Mouse (Mus musculus): ENCODE results near the gene Abcc4. TPM values are rescaled to one million over a fixed set of nuclear protein-coding genes. Genes with fewer than 3 reads are reported as not detected.

Gene Abcc4
- polyA plus RNA-seq, 1 experiment from 2014 or later, result 2.1 TPM

DNA sequence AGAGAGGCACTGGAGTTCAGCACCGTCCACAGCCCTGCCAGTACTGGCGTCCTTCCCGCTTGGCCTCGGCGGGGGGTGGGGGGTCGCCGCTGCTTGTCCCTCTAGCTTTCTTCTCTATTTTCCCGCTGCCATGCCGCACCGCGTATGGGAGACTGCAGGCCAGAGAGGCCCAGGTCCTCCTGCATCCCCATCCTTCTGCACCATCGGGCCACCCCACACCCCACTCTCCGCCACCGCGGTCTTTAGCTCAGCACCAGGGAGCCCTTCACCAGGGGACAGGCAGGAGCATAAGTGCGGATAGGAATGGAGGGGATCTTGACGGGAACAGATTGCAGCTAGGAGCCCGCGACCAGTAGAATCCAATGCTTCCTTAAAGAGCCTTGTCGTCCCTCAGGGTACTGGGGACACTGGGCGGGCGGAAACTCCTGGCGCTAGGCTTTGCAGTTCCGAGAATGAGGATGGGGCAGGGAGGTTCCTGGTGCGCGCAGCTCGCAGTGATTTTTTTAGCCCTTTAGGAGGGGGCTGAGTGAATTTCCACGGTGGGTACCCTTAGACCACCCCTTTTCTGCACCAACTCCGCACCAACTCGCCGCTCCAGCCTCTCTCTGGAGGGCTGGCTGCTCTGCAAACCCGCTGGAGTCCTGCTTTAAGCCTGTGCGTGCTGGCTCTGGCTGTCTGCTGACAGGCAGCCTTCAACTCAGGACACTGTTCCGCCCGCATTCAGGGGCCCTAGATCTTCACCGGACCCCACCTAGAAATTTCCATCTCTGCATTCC lies 268.7 kb downstream of the Abcc4 start:
- peaks cover 14% of the 10 kb centered on the region for H3K4me1 ChIP-seq
- WGBS, result under 1% methylated on average over 36 of the region's 36 CpGs
- H3K4me3 ChIP-seq, result peak overlapping the region; percentile 63
- no peaks in the 10 kb centered on the region for H3K9me3 ChIP-seq (replicated peaks)
- peaks cover 100% of the 10 kb centered on the region for H3K27me3 ChIP-seq (ENCODE audit: low read depth, poor library complexity, severe bottlenecking)
- peak; percentile 77 for DNase-seq (ENCODE audit: low spot score)
- H3K36me3 ChIP-seq, result no peaks in the 10 kb centered on the region
- H3K27ac ChIP-seq, result peak overlapping the region; percentile 72

GRCm38 (mm10) chr14:118436791-118437155 lies 269.2 kb downstream of the Abcc4 start:
- 0% methylated on average over 31 of the region's 31 CpGs for WGBS
- Histone ChIP-seq H3K27ac (peak overlapping the region; percentile 72), H3K4me3 (peak overlapping the region; percentile 63), H3K36me3 (no peaks in the 10 kb centered on the region), H3K4me1 (peaks cover 14% of the 10 kb centered on the region), H3K27me3 (ENCODE audit: low read depth, poor library complexity, severe bottlenecking) (peaks cover 100% of the 10 kb centered on the region), H3K9me3 (replicated peaks) (no peaks in the 10 kb centered on the region)
- DNase-seq (ENCODE audit: low spot score), result no peak

DNA sequence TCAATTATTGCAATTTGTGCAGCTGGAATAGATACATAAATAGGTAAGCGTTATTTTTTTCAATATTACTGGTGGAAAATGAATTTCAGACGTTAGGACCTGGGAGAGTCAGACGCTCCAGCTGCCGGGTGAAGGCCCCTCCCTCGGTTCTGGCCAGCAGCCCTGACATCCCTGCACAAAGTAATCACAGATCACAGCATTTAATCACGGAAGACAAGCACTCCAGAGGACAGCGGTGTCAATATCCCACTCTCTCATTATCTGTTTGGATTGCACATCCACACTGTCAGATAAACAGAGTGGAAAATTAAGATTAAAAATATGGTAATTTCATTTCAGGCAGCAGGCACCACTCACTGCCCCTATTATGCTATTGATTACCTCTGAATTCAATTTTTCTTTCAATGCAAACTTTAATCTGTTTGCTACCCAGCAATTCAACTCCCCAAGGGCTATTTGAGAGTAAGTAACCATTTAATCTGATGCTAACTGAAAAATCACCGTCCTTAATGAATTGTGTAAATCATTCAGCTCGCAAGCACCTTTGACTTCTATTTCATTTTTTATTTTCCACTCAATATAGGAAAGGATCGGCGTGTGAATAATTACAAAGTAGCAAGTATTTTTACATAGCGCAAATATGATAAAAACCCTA lies 270.2 kb downstream of the Abcc4 start:
- H3K27me3 ChIP-seq (ENCODE audit: low read depth, poor library complexity, severe bottlenecking), result peaks cover 91% of the 10 kb centered on the region
- no peak overlapping the region for H3K4me3 ChIP-seq
- H3K4me1 ChIP-seq, result peaks cover 14% of the 10 kb centered on the region
- 28% methylated on average over 12 of the region's 12 CpGs for WGBS
- H3K9me3 ChIP-seq (replicated peaks), result no peaks in the 10 kb centered on the region
- H3K27ac ChIP-seq, result no peak overlapping the region
- H3K36me3 ChIP-seq, result no peaks in the 10 kb centered on the region
- no peak for DNase-seq (ENCODE audit: low spot score)

DNA sequence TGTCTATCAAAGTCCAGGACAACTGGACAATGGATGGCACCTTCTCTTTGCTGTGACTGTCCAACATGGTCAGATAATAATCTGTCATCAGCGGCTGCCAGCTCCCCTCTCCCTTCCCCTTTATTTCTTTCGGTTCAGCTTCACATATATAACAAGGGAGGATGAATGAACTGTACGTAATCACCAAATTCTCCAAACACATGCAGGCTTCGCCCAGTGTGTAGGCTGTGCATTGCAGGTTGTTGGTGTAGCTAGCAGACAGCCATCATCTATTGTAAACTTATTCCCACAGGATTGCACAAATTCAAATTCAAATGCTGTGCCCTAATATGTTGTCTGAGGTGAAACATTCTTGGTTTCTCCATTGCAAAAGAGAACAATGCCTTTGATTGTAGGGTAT lies 271.2 kb downstream of the Abcc4 start:
- H3K4me3 ChIP-seq, result no peak overlapping the region
- peaks cover 81% of the 10 kb centered on the region for H3K27me3 ChIP-seq (ENCODE audit: low read depth, poor library complexity, severe bottlenecking)
- WGBS, result 87% methylated on average over 4 of the region's 4 CpGs
- peaks cover 14% of the 10 kb centered on the region for H3K4me1 ChIP-seq
- no peaks in the 10 kb centered on the region for H3K9me3 ChIP-seq (replicated peaks)
- no peak for DNase-seq (ENCODE audit: low spot score)
- no peaks in the 10 kb centered on the region for H3K36me3 ChIP-seq
- no peak overlapping the region for H3K27ac ChIP-seq

DNA sequence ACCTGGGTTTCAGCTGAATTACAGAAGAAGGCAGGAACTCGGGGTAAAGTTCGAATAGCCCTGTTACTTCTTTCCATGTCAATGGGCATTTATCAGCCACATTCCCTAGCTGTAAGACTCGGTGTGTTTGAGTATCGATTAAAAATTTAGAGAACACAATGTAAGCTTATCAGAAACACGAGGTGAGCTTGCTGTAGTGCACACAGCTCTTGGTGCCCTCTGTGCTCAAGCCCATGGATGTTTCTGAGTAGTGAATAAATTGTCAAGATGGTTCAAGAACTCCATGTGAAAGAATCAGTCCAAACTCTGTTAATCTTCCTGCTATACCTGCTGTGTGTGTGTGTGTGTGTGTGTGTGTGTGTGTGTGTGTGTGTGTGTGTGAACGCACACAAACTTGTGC lies 272.2 kb downstream of the Abcc4 start:
- WGBS, result 67% methylated on average over 6 of the region's 6 CpGs
- no peak for DNase-seq (ENCODE audit: low spot score)

More for the DNA sequence above, 272.2 kb downstream of the Abcc4 start:
- Histone ChIP-seq H3K4me1 (peaks cover 14% of the 10 kb centered on the region), H3K27ac (no peak overlapping the region), H3K4me3 (no peak overlapping the region), H3K36me3 (no peaks in the 10 kb centered on the region), H3K27me3 (ENCODE audit: low read depth, poor library complexity, severe bottlenecking) (peaks cover 71% of the 10 kb centered on the region), H3K9me3 (replicated peaks) (no peaks in the 10 kb centered on the region)

Small RNA genes within 50 kb of the gene (microRNA-seq; reads per million reads assigned to microRNA genes)
- not detected for gene Mir6391

Other genes with a start within 250 kb of the Abcc4 start
- 1.4 and 3.4 TPM in 2 replicates for gene Cldn10, start 81.7 kb upstream of the Abcc4 start, polyA plus RNA-seq (2016; fragmentation: Nextera tagmentation; extraction: Ambion mirVana)
- 13.9 and 20.7 TPM in 2 replicates for gene Dzip1, start 219.2 kb upstream of the Abcc4 start, polyA plus RNA-seq (2016; fragmentation: Nextera tagmentation; extraction: Ambion mirVana)
- gene Dnajc3, start 231.8 kb upstream of the Abcc4 start, polyA plus RNA-seq (2016; fragmentation: Nextera tagmentation; extraction: Ambion mirVana), result 32.9 and 34.2 TPM in 2 replicates